Mouse (Mus musculus) embryonic facial prominence, embryonic 10.5 days (tissue): Measurements from ENCODE around the gene Asic1. TPM values are rescaled to one million over a fixed set of nuclear protein-coding genes. Genes with fewer than 3 reads are reported as not detected.

Experiments used
- DNase-seq: peaks from one replicate; pipeline ENCODE4 v3.0.0-alpha.2; 2017; ENCODE audit warnings: low spot score
- H3K27ac ChIP-seq: fragments of 300-500 bp; sonication (generic); replicated peaks from 2 replicates; pipeline ENCODE4 v1.5.1; 2016; ENCODE audit warnings: mild to moderate bottlenecking
- H3K27me3 ChIP-seq: fragments of 300-500 bp; sonication (generic); replicated peaks from 2 replicates; pipeline ENCODE4 v1.6.1; 2016; ENCODE audit warnings: low read depth, mild to moderate bottlenecking; ENCODE audit not compliant: poor library complexity, severe bottlenecking
- H3K36me3 ChIP-seq: fragments of 300-500 bp; sonication (generic); replicated peaks from 2 replicates; pipeline ENCODE4 v1.6.1; 2016; ENCODE audit warnings: mild to moderate bottlenecking, moderate library complexity
- H3K4me1 ChIP-seq: fragments of 300-500 bp; sonication (generic); 2 replicates; pipeline ENCODE4 v1.6.1; 2016
- H3K4me3 ChIP-seq: fragments of 300-500 bp; sonication (generic); 2 replicates; pipeline ENCODE4 v1.5.1; 2016; ENCODE audit warnings: mild to moderate bottlenecking, moderate library complexity
- H3K9me3 ChIP-seq: fragments of 300-500 bp; sonication (generic); 2 replicates; pipeline ENCODE4 v1.6.1; 2016; ENCODE audit warnings: mild to moderate bottlenecking
- WGBS: fragments of 180-500 bp; shearing (Covaris S2); methylation state at CpG from one replicate; pipeline ENCODE4 v1.1.7; 2016; 5-methylcytosine and 5-hydroxymethylcytosine counted together
- polyA plus RNA-seq: library from polyadenylated mRNA; unstranded; fragments of >200 nt; fragmentation: Nextera tagmentation; extraction: Ambion mirVana; gene quantifications from 2 replicates; pipeline ENCODE4 v1.2.1, GENCODE M21; 2016

Gene Asic1
- polyA plus RNA-seq, 1 experiment from 2014 or later, result 3.2 TPM

- H3K27me3 ChIP-seq, result no peaks in the 10 kb centered on the region
- peaks cover 29% of the 10 kb centered on the region for H3K4me1 ChIP-seq
- no peak for DNase-seq
- no peak overlapping the region for H3K27ac ChIP-seq
- peaks cover 96% of the 10 kb centered on the region for H3K36me3 ChIP-seq
- H3K9me3 ChIP-seq, result no peaks in the 10 kb centered on the region
- 94% methylated on average over 13 of the region's 13 CpGs for WGBS
- no peak overlapping the region for H3K4me3 ChIP-seq
Measured at GRCm38 (mm10) chr15:99708176-99708575, 38.0 kb downstream of the Asic1 start.

GRCm38 (mm10) chr15:99710221-99711190 lies 40.3 kb downstream of the Asic1 start:
- 94% methylated on average over 10 of the region's 10 CpGs for WGBS
- Histone ChIP-seq H3K27me3 (no peaks in the 10 kb centered on the region), H3K4me3 (no peak overlapping the region), H3K9me3 (no peaks in the 10 kb centered on the region), H3K36me3 (peaks cover 98% of the 10 kb centered on the region), H3K4me1 (peaks cover 19% of the 10 kb centered on the region), H3K27ac (no peak overlapping the region)
- no peak for DNase-seq

- 78% methylated on average over 3 of the region's 3 CpGs for WGBS
- Histone ChIP-seq H3K9me3 (no peaks in the 10 kb centered on the region), H3K36me3 (peaks cover 100% of the 10 kb centered on the region), H3K27ac (no peak overlapping the region), H3K27me3 (no peaks in the 10 kb centered on the region), H3K4me1 (peaks cover 29% of the 10 kb centered on the region), H3K4me3 (no peak overlapping the region)
- no peak for DNase-seq
Measured at GRCm38 (mm10) chr15:99711491-99711890, 41.3 kb downstream of the Asic1 start.

- Histone ChIP-seq H3K9me3 (no peaks in the 10 kb centered on the region), H3K27me3 (no peaks in the 10 kb centered on the region), H3K4me3 (no peak overlapping the region), H3K36me3 (peaks cover 99% of the 10 kb centered on the region), H3K27ac (no peak overlapping the region), H3K4me1 (peaks cover 35% of the 10 kb centered on the region)
- no peak for DNase-seq
- WGBS, result 60% methylated on average over 13 of the region's 13 CpGs
Measured at GRCm38 (mm10) chr15:99712666-99713559, 42.7 kb downstream of the Asic1 start.

GRCm38 (mm10) chr15:99713569-99713968 lies 43.4 kb downstream of the Asic1 start:
- Histone ChIP-seq H3K36me3 (peaks cover 99% of the 10 kb centered on the region), H3K4me1 (peaks cover 35% of the 10 kb centered on the region), H3K9me3 (no peaks in the 10 kb centered on the region), H3K27ac (no peak overlapping the region), H3K4me3 (no peak overlapping the region), H3K27me3 (no peaks in the 10 kb centered on the region)
- no peak for DNase-seq
- WGBS, result 82% methylated on average over 3 of the region's 3 CpGs

GRCm38 (mm10) chr15:99714206-99714605 lies 44.0 kb downstream of the Asic1 start:
- H3K36me3 ChIP-seq, result peaks cover 99% of the 10 kb centered on the region
- 69% methylated on average over 4 of the region's 4 CpGs for WGBS
- no peak overlapping the region for H3K4me3 ChIP-seq
- H3K9me3 ChIP-seq, result no peaks in the 10 kb centered on the region
- H3K27ac ChIP-seq, result no peak overlapping the region
- no peak for DNase-seq
- H3K27me3 ChIP-seq, result no peaks in the 10 kb centered on the region
- H3K4me1 ChIP-seq, result peaks cover 35% of the 10 kb centered on the region

- no peak overlapping the region for H3K27ac ChIP-seq
- H3K4me1 ChIP-seq, result peaks cover 35% of the 10 kb centered on the region
- peaks cover 94% of the 10 kb centered on the region for H3K36me3 ChIP-seq
- no peaks in the 10 kb centered on the region for H3K27me3 ChIP-seq
- 55% methylated on average over 7 of the region's 7 CpGs for WGBS
- H3K4me3 ChIP-seq, result no peak overlapping the region
- H3K9me3 ChIP-seq, result no peaks in the 10 kb centered on the region
- peak; percentile 82 for DNase-seq
Measured at GRCm38 (mm10) chr15:99714858-99715257, 44.7 kb downstream of the Asic1 start.

- no peak for DNase-seq
- H3K27me3 ChIP-seq, result no peaks in the 10 kb centered on the region
- H3K4me3 ChIP-seq, result no peak overlapping the region
- no peaks in the 10 kb centered on the region for H3K9me3 ChIP-seq
- peaks cover 35% of the 10 kb centered on the region for H3K4me1 ChIP-seq
- peaks cover 94% of the 10 kb centered on the region for H3K36me3 ChIP-seq
- WGBS, result 84% methylated on average over 13 of the region's 13 CpGs
- no peak overlapping the region for H3K27ac ChIP-seq
Measured at GRCm38 (mm10) chr15:99715361-99715865, 45.2 kb downstream of the Asic1 start.

GRCm38 (mm10) chr15:99715982-99716746 lies 46.0 kb downstream of the Asic1 start:
- Histone ChIP-seq H3K4me3 (no peak overlapping the region), H3K9me3 (no peaks in the 10 kb centered on the region), H3K4me1 (peaks cover 35% of the 10 kb centered on the region), H3K27me3 (no peaks in the 10 kb centered on the region), H3K27ac (0 out of 2 replicates have a peak overlapping the region, but pooled peaks have one; percentile 41), H3K36me3 (peaks cover 92% of the 10 kb centered on the region)
- WGBS, result 60% methylated on average over 11 of the region's 11 CpGs
- peak; percentile 25 for DNase-seq

GRCm38 (mm10) chr15:99716814-99717213 lies 46.6 kb downstream of the Asic1 start:
- H3K9me3 ChIP-seq, result no peaks in the 10 kb centered on the region
- WGBS, result 86% methylated on average over 12 of the region's 12 CpGs
- peaks cover 92% of the 10 kb centered on the region for H3K36me3 ChIP-seq
- H3K4me3 ChIP-seq, result no peak overlapping the region
- H3K27me3 ChIP-seq, result no peaks in the 10 kb centered on the region
- peaks cover 38% of the 10 kb centered on the region for H3K4me1 ChIP-seq
- DNase-seq, result no peak
- no peak overlapping the region for H3K27ac ChIP-seq

- Histone ChIP-seq H3K36me3 (peaks cover 91% of the 10 kb centered on the region), H3K27me3 (no peaks in the 10 kb centered on the region), H3K27ac (no peak within 1 kb of the TSS), H3K9me3 (no peaks in the 10 kb centered on the region), H3K4me1 (peaks cover 41% of the 10 kb centered on the region), H3K4me3 (no peak within 1 kb of the TSS)
- 66% methylated on average over 26 of the region's 26 CpGs for whole genome bisulfite sequencing
- no peak for DNase-seq
Measured at GRCm38 (mm10) chr15:99717386-99718334, 47.5 kb downstream of the Asic1 start, which contains the start of gene Gpd1. TSS of gene Gpd1 (plus strand) at chr15:99717515.
